Mouse (Mus musculus): ENCODE data around the gene S100a10. TPM values are rescaled to one million over a fixed set of nuclear protein-coding genes. Genes with fewer than 3 reads are reported as not detected.
"Not testable (repeated sequence)": the region's sequence is repeated elsewhere in the genome, so short reads cannot be mapped to it uniquely, and the experiment has no call there.

S100a10 gene
- polyA plus RNA-seq, 1 experiment from 2014 or later: 168 TPM

GRCm38 (mm10) chr3:93520330-93521193, 34.3 kb upstream of the S100a10 start, which contains the start of gene S100a11:
S100a11 (plus strand) TSS chr3:93520488.
- Histone ChIP-seq H3K9me3 (no peaks in the 10 kb centered on the region), H3K27me3 (no peaks in the 10 kb centered on the region; the same call in 1 of the 2 replicates), H3K4me1 (replicated peaks) (peaks cover 11% of the 10 kb centered on the region; the same call in 1 of the 2 replicates), H3K9ac (peak within 1 kb of the TSS; percentile 47), H3K36me3 (no peaks in the 10 kb centered on the region), H3K4me2 (peak within 1 kb of the TSS; percentile 82), H3K27ac (replicated peaks) (peak within 1 kb of the TSS; percentile 49; the same call in 1 of the 2 replicates), H3K4me3 (peak within 1 kb of the TSS; percentile 47)
- WGBS: under 1% methylated on average over 38 of the region's 38 CpGs
- ATAC-seq (ENCODE audit: low FRiP score, low read depth): peak; percentile 87

- Histone ChIP-seq H3K4me2 (peak overlapping the region; percentile 82), H3K4me1 (replicated peaks) (peaks cover 11% of the 10 kb centered on the region; the same call in 1 of the 2 replicates), H3K9ac (no peak overlapping the region), H3K9me3 (no peaks in the 10 kb centered on the region), H3K27ac (replicated peaks) (no peak overlapping the region), H3K27me3 (no peaks in the 10 kb centered on the region; the same call in 1 of the 2 replicates), H3K36me3 (no peaks in the 10 kb centered on the region), H3K4me3 (peak overlapping the region; percentile 47)
- WGBS: 81% methylated on average over 8 of the region's 8 CpGs
- no peak for ATAC-seq (ENCODE audit: low FRiP score, low read depth)
Observed at GRCm38 (mm10) chr3:93521462-93522057, 33.3 kb upstream of the S100a10 start.

- 40% methylated on average over 7 of the region's 7 CpGs for WGBS
- no peak overlapping the region for H3K9ac ChIP-seq
Observed at GRCm38 (mm10) chr3:93522611-93523010, 32.3 kb upstream of the S100a10 start.

GRCm38 (mm10) chr3:93527300-93527699, 27.6 kb upstream of the S100a10 start:
- ATAC-seq (ENCODE audit: low FRiP score, low read depth): no peak

More at GRCm38 (mm10) chr3:93522611-93523010, 32.3 kb upstream of the S100a10 start:
- H3K27me3 ChIP-seq: no peaks in the 10 kb centered on the region; the same call in 1 of the 2 replicates
- no peaks in the 10 kb centered on the region for H3K9me3 ChIP-seq
- H3K27ac ChIP-seq (replicated peaks): no peak overlapping the region
- peaks cover 11% of the 10 kb centered on the region; the same call in 1 of the 2 replicates for H3K4me1 ChIP-seq (replicated peaks)
- no peak for ATAC-seq (ENCODE audit: low FRiP score, low read depth)
- no peak overlapping the region for H3K4me2 ChIP-seq
- no peak overlapping the region for H3K4me3 ChIP-seq
- no peaks in the 10 kb centered on the region for H3K36me3 ChIP-seq

GRCm38 (mm10) chr3:93528807-93529206, 26.1 kb upstream of the S100a10 start:
- no peaks in the 10 kb centered on the region for H3K36me3 ChIP-seq
- no peak overlapping the region for H3K4me2 ChIP-seq
- H3K4me1 ChIP-seq (replicated peaks): no peaks in the 10 kb centered on the region
- H3K4me3 ChIP-seq: no peak overlapping the region
- H3K27me3 ChIP-seq: no peaks in the 10 kb centered on the region
- H3K9ac ChIP-seq: no peak overlapping the region
- no peak for ATAC-seq (ENCODE audit: low FRiP score, low read depth)
- WGBS: 87% methylated on average over 5 of the region's 5 CpGs
- no peaks in the 10 kb centered on the region for H3K9me3 ChIP-seq
- no peak overlapping the region for H3K27ac ChIP-seq (replicated peaks)

More at GRCm38 (mm10) chr3:93527300-93527699, 27.6 kb upstream of the S100a10 start:
- WGBS: 91% methylated on average over 3 of the region's 3 CpGs
- H3K27me3 ChIP-seq: no peaks in the 10 kb centered on the region
- H3K36me3 ChIP-seq: no peaks in the 10 kb centered on the region
- H3K9me3 ChIP-seq: no peaks in the 10 kb centered on the region
- H3K4me2 ChIP-seq: no peak overlapping the region
- H3K27ac ChIP-seq (replicated peaks): no peak overlapping the region
- H3K4me1 ChIP-seq (replicated peaks): no peaks in the 10 kb centered on the region
- no peak overlapping the region for H3K4me3 ChIP-seq
- no peak overlapping the region for H3K9ac ChIP-seq

GRCm38 (mm10) chr3:93537068-93537576, 17.8 kb upstream of the S100a10 start:
- Histone ChIP-seq H3K27ac (replicated peaks) (no peak overlapping the region), H3K9me3 (no peaks in the 10 kb centered on the region), H3K4me2 (no peak overlapping the region), H3K4me1 (replicated peaks) (no peaks in the 10 kb centered on the region), H3K9ac (no peak overlapping the region), H3K36me3 (no peaks in the 10 kb centered on the region), H3K27me3 (no peaks in the 10 kb centered on the region), H3K4me3 (no peak overlapping the region)
- ATAC-seq (ENCODE audit: low FRiP score, low read depth): no peak
- WGBS: 59% methylated on average over 2 of the region's 2 CpGs

- H3K27me3 ChIP-seq: no peaks in the 10 kb centered on the region
- H3K9ac ChIP-seq: no peak overlapping the region
- ATAC-seq (ENCODE audit: low FRiP score, low read depth): no peak
- no peak overlapping the region for H3K4me3 ChIP-seq
- no peaks in the 10 kb centered on the region for H3K9me3 ChIP-seq
- whole genome bisulfite sequencing: 84% methylated on average over 2 of the region's 2 CpGs
- H3K4me1 ChIP-seq (replicated peaks): no peaks in the 10 kb centered on the region
- H3K27ac ChIP-seq (replicated peaks): no peak overlapping the region
- no peak overlapping the region for H3K4me2 ChIP-seq
- no peaks in the 10 kb centered on the region for H3K36me3 ChIP-seq
Observed at GRCm38 (mm10) chr3:93538486-93538885, 16.4 kb upstream of the S100a10 start.

GRCm38 (mm10) chr3:93541501-93541900, 13.4 kb upstream of the S100a10 start:
- no peak for ATAC-seq (ENCODE audit: low FRiP score, low read depth)
- Histone ChIP-seq H3K4me2 (no peak overlapping the region), H3K9me3 (no peaks in the 10 kb centered on the region), H3K9ac (no peak overlapping the region), H3K4me3 (no peak overlapping the region), H3K27me3 (no peaks in the 10 kb centered on the region), H3K4me1 (replicated peaks) (no peaks in the 10 kb centered on the region), H3K27ac (replicated peaks) (no peak overlapping the region), H3K36me3 (no peaks in the 10 kb centered on the region)
- 71% methylated on average over 2 of the region's 2 CpGs for WGBS

GRCm38 (mm10) chr3:93544170-93544569, 10.7 kb upstream of the S100a10 start:
- not testable (repeated sequence) for H3K9ac ChIP-seq; H3K4me1 ChIP-seq (replicated peaks); H3K36me3 ChIP-seq; ATAC-seq (ENCODE audit: low FRiP score, low read depth); H3K4me2 ChIP-seq; H3K27me3 ChIP-seq; H3K9me3 ChIP-seq; H3K27ac ChIP-seq (replicated peaks); H3K4me3 ChIP-seq
- WGBS: 81% methylated on average over 6 of the region's 6 CpGs

GRCm38 (mm10) chr3:93547099-93547648, 7.7 kb upstream of the S100a10 start:
- 34% methylated on average over 7 of the region's 7 CpGs for WGBS
- Histone ChIP-seq H3K4me3 (no peak overlapping the region), H3K9ac (no peak overlapping the region), H3K27me3 (no peaks in the 10 kb centered on the region), H3K9me3 (no peaks in the 10 kb centered on the region), H3K36me3 (no peaks in the 10 kb centered on the region), H3K4me1 (replicated peaks) (no peaks in the 10 kb centered on the region), H3K27ac (replicated peaks) (no peak overlapping the region), H3K4me2 (no peak overlapping the region)
- no peak for ATAC-seq (ENCODE audit: low FRiP score, low read depth)

- Histone ChIP-seq H3K4me1 (replicated peaks) (no peaks in the 10 kb centered on the region), H3K9ac (no peak overlapping the region), H3K4me3 (no peak overlapping the region), H3K27ac (replicated peaks) (no peak overlapping the region), H3K27me3 (no peaks in the 10 kb centered on the region), H3K9me3 (no peaks in the 10 kb centered on the region), H3K4me2 (no peak overlapping the region), H3K36me3 (no peaks in the 10 kb centered on the region)
- ATAC-seq (ENCODE audit: low FRiP score, low read depth): no peak
- WGBS: 79% methylated on average over 20 of the region's 20 CpGs
Observed at GRCm38 (mm10) chr3:93547749-93548540, 6.9 kb upstream of the S100a10 start.

Measured in hindbrain, embryonic 15.5 days (tissue).